Mouse (Mus musculus) lung, embryonic 16.5 days (tissue): ENCODE results near the gene Jmjd1c. TPM values are rescaled to one million over a fixed set of nuclear protein-coding genes. Genes with fewer than 3 reads are reported as not detected.
"Not testable (repeated sequence)": the region's sequence is repeated elsewhere in the genome, so short reads cannot be mapped to it uniquely, and the experiment has no call there.

Experiments
- ATAC-seq: fragments of 200-750 bp; cut with Nextera tagmentation; 2 replicates; pipeline ENCODE4 v1.8.0; 2017; ENCODE audit warnings: low read depth, mild to moderate bottlenecking, moderate library complexity
- H3K27ac ChIP-seq: fragments of 300-500 bp; sonication (generic); 2 replicates; pipeline ENCODE4 v1.5.1; 2014; ENCODE audit warnings: mild to moderate bottlenecking, control low read depth, low read length
- H3K27me3 ChIP-seq: fragments of 300-500 bp; sonication (generic); 2 replicates; pipeline ENCODE4 v1.6.1; 2014; ENCODE audit warnings: low read depth, low read length, mixed read lengths; ENCODE audit not compliant: control insufficient read depth, insufficient read depth
- H3K36me3 ChIP-seq: fragments of 300-500 bp; sonication (generic); 2 replicates; pipeline ENCODE4 v1.6.1; 2014; ENCODE audit warnings: low read length; ENCODE audit not compliant: control insufficient read depth, insufficient read depth
- H3K4me1 ChIP-seq: fragments of 300-500 bp; sonication (generic); replicated peaks from 2 replicates; pipeline ENCODE4 v1.6.1; 2014; ENCODE audit warnings: low read length, mixed read lengths; ENCODE audit not compliant: control insufficient read depth, insufficient read depth
- H3K4me2 ChIP-seq: fragments of 300-500 bp; sonication (generic); 2 replicates; pipeline ENCODE4 v1.6.1; 2014; ENCODE audit warnings: low read depth, low read length, control low read depth
- H3K4me3 ChIP-seq: fragments of 300-500 bp; sonication (generic); 2 replicates; pipeline ENCODE4 v1.5.1; 2014; ENCODE audit warnings: mild to moderate bottlenecking, low read length, control low read depth
- H3K9ac ChIP-seq: fragments of 300-500 bp; sonication (generic); 2 replicates; pipeline ENCODE4 v1.6.1; 2014; ENCODE audit warnings: low read length, control low read depth
- H3K9me3 ChIP-seq: fragments of 300-500 bp; sonication (generic); 2 replicates; pipeline ENCODE4 v1.6.1; 2016; ENCODE audit warnings: low read length; ENCODE audit not compliant: control insufficient read depth
- WGBS: fragments of 180-500 bp; shearing (Covaris S2); extraction: QIAGEN DNeasy Blood & Tissue Kit; methylation state at CpG from one replicate; pipeline ENCODE4 v1.1.7; 2014; 5-methylcytosine and 5-hydroxymethylcytosine counted together
- polyA plus RNA-seq: library from polyadenylated mRNA; unstranded; fragments of >200 nt; fragmentation: Nextera tagmentation; extraction: Ambion mirVana; gene quantifications from 2 replicates; pipeline ENCODE4 v1.2.1, GENCODE M21; 2015

The Jmjd1c gene
- polyA plus RNA-seq, 1 experiment from 2014 or later, result 28.4 TPM

DNA sequence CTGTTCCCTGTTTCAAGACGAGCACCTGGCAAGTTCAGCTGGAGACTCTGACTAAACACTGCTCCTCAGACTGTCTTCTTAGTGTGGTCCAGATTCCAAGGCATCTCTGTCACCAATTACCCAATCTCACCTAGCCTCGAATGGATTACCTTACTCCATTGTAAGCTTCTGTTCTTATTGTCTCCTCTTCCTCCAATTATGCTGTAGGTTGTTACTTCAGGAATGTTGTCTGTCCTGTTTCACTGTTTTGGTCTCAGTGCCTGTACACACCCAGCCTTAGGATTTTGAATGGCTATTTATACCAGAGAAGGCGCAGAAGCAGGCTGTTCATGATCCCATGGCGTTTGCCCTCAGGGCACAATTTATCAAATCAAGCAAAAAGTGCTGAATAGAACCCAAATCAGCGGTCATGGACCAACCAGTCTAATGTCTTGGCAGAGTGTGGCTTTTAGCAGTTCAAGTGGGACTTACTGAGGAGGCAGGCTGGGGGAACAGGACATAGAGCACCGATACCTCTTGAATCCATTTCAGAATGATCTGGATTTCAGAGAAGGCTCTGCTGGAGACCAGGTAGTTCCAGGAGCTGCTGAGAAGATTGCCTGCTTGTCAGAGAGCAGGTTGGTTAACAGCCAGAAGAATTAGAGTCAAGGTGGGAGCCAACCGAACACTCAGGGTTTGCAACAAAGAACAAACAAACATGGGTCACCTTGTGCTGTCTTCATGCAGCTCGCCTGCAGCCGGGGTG is 11.3 kb downstream of the Jmjd1c start:
- Histone ChIP-seq H3K27me3 (no peaks in the 10 kb centered on the region), H3K27ac (no peak overlapping the region), H3K4me2 (no peak overlapping the region), H3K4me3 (no peak overlapping the region), H3K36me3 (no peaks in the 10 kb centered on the region), H3K9ac (no peak overlapping the region), H3K9me3 (no peaks in the 10 kb centered on the region), H3K4me1 (peaks cover 59% of the 10 kb centered on the region)
- no peak for ATAC-seq
- WGBS, result 54% methylated on average over 9 of the region's 9 CpGs

DNA sequence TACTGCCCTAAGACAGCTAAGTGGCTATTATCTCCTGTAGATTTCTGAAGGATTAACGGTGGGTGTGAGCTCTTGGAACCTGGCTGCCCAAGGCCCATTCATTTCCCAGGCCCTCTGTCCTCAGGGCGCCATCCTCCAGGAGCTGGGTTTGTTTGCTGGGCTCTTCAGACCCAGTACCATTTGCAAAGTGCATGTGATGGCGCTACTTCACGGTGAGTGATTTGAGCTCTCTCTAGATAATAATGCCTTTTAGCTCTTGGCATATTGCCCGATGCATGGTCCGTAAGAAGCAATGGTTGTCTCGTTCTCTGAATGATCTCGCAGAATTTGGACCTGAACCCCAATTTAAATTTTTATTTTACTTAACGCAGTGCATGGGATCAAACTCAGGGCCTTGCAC is 12.2 kb downstream of the Jmjd1c start:
- Histone ChIP-seq H3K27ac (no peak overlapping the region), H3K4me2 (no peak overlapping the region), H3K4me1 (peaks cover 51% of the 10 kb centered on the region), H3K9ac (no peak overlapping the region), H3K4me3 (no peak overlapping the region), H3K9me3 (no peaks in the 10 kb centered on the region), H3K36me3 (no peaks in the 10 kb centered on the region), H3K27me3 (no peaks in the 10 kb centered on the region)
- WGBS, result 58% methylated on average over 9 of the region's 9 CpGs
- no peak for ATAC-seq

DNA sequence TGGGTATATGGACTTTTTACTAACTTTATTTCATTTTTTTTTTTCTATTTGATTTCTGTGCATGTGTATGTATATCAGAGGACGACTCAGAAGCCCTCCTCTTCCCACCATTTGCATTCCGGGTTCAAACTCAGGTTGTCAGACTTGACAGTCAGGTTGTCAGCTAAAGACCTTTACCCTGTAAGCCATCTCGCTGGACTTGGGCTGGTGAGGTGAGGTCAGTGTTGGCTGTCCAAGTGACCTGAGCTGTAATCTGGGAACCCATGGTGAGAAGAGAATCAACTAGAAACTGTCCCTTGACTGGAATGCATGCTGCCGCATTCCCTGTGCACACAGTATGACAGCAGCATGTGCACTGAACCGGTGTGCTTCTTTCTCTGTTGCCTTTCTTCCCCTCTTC is 13.7 kb downstream of the Jmjd1c start:
- H3K4me3 ChIP-seq, result no peak overlapping the region
- H3K9me3 ChIP-seq, result no peaks in the 10 kb centered on the region
- ATAC-seq, result no peak
- H3K9ac ChIP-seq, result no peak overlapping the region
- H3K27me3 ChIP-seq, result no peaks in the 10 kb centered on the region
- H3K4me1 ChIP-seq, result peaks cover 36% of the 10 kb centered on the region
- WGBS, result 81% methylated on average over 5 of the region's 5 CpGs
- H3K27ac ChIP-seq, result no peak overlapping the region
- H3K4me2 ChIP-seq, result no peak overlapping the region
- no peaks in the 10 kb centered on the region for H3K36me3 ChIP-seq

- peaks cover 41% of the 10 kb centered on the region for H3K4me1 ChIP-seq
- H3K9ac ChIP-seq, result no peak overlapping the region
- no peaks in the 10 kb centered on the region for H3K9me3 ChIP-seq
- WGBS, result 72% methylated on average over 14 of the region's 14 CpGs
- H3K4me2 ChIP-seq, result no peak overlapping the region
- no peak overlapping the region for H3K27ac ChIP-seq
- H3K4me3 ChIP-seq, result no peak overlapping the region
- ATAC-seq, result no peak
- no peaks in the 10 kb centered on the region for H3K36me3 ChIP-seq
- no peaks in the 10 kb centered on the region for H3K27me3 ChIP-seq
Observed at GRCm38 (mm10) chr10:67111044-67111798, 15.3 kb downstream of the Jmjd1c start.

DNA sequence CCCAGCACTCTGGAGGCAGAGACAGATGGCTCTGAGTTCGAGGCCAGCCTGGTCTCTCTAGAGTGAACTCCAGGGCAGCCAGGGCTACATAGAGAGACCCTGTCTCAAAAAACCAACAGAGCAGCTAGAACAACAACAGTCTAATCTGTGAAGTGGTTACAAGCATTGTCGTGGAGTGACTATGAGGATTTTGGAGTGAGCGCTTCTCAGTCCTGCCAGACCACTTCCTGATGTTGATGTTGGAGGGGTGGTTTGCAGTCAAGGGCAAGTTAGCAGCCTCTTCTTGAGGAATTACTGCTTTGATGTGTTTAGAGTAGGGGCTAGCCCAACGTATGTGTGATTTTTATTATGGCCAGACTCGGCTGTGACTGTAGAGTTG is 15.9 kb downstream of the Jmjd1c start:
- Histone ChIP-seq H3K9me3 (no peaks in the 10 kb centered on the region), H3K4me1 (peaks cover 40% of the 10 kb centered on the region), H3K27ac (no peak overlapping the region), H3K9ac (no peak overlapping the region), H3K36me3 (no peaks in the 10 kb centered on the region), H3K4me3 (no peak overlapping the region), H3K4me2 (no peak overlapping the region), H3K27me3 (no peaks in the 10 kb centered on the region)
- 55% methylated on average over 5 of the region's 5 CpGs for WGBS
- no peak for ATAC-seq

GRCm38 (mm10) chr10:67112967-67113366 is 17.0 kb downstream of the Jmjd1c start:
- H3K27me3 ChIP-seq, H3K36me3 ChIP-seq, H3K9ac ChIP-seq, H3K9me3 ChIP-seq, H3K27ac ChIP-seq, ATAC-seq, H3K4me3 ChIP-seq, H3K4me2 ChIP-seq: not testable (repeated sequence)
- H3K4me1 ChIP-seq, result peaks cover 28% of the 10 kb centered on the region
- 90% methylated on average over 5 of the region's 5 CpGs for WGBS

DNA sequence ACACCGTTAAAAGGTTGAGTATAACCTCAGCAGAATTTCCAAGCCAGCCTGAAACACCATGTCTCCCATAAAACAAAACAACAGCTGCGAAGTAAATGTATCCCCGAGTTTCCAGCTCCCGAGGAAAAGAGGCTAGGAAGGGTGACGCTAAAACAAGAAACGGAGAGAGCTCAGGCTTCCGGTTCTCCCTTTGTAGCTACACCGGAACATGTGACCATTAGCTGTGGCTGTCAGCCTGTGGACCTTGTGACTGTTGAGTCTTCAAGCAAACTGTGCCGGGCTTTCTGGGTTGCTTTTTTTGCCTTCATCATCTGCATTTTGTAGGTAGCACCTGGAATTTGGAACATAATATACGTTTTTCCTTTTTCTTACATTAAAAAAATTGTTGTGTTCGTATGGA is 17.9 kb downstream of the Jmjd1c start:
- H3K27ac ChIP-seq, result no peak overlapping the region
- peaks cover 26% of the 10 kb centered on the region for H3K4me1 ChIP-seq
- no peak overlapping the region for H3K4me2 ChIP-seq
- no peak for ATAC-seq
- 89% methylated on average over 11 of the region's 11 CpGs for WGBS
- H3K9ac ChIP-seq, result no peak overlapping the region
- no peaks in the 10 kb centered on the region for H3K27me3 ChIP-seq
- no peak overlapping the region for H3K4me3 ChIP-seq
- H3K36me3 ChIP-seq, result no peaks in the 10 kb centered on the region
- no peaks in the 10 kb centered on the region for H3K9me3 ChIP-seq

DNA sequence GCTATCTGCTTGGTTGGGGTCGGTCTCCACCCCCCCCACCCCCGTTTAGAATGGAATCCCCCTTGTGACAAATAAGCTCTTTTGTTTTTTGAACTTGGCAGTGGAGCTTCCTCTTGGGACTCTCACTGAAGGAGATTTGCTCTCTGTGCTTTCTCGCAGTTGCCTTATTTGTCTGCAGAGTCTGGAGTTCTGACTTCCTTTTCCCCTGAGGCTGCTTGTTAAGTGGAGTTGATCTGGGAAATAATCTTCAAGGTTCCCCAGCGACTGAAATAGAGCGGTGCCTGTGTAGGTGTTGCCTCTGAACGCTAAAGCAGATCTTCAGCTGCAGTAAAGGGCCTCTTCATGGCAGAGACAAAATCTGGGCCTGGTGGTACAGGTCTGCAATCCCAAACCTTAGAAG is 19.2 kb downstream of the Jmjd1c start:
- Histone ChIP-seq H3K27me3 (no peaks in the 10 kb centered on the region), H3K4me1 (peaks cover 35% of the 10 kb centered on the region), H3K9ac (no peak overlapping the region), H3K9me3 (no peaks in the 10 kb centered on the region), H3K4me3 (no peak overlapping the region), H3K36me3 (no peaks in the 10 kb centered on the region), H3K4me2 (no peak overlapping the region), H3K27ac (peak overlapping the region; percentile 72)
- 16% methylated on average over 6 of the region's 6 CpGs for WGBS
- no peak; the same call in 1 of the 2 replicates for ATAC-seq

DNA sequence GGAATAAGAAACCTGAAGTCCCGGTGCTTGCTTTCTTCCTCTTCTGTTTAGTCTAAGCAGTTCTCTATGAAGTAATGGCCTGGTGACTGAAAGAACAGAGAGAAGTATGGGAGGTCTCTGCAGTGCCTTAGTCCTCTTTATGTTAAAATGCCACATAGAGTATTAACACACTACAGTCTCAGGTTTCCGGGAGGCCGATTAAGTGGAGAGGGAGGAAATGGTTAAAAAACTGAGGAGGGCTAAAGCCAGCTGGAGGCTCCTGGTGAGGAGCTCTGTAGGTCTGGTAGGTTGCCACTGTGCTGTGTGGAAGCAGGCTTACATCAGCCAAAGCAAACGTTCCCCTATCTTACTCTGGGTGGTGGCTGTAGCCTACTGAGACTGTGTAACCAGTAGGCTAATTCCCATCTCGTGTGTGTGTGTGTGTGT is 19.8 kb downstream of the Jmjd1c start:
- Histone ChIP-seq H3K4me3 (no peak overlapping the region), H3K4me1 (peaks cover 40% of the 10 kb centered on the region), H3K27me3 (no peaks in the 10 kb centered on the region), H3K9ac (no peak overlapping the region), H3K27ac (peak overlapping the region; percentile 72), H3K36me3 (no peaks in the 10 kb centered on the region), H3K9me3 (no peaks in the 10 kb centered on the region), H3K4me2 (no peak overlapping the region)
- 14% methylated on average over 5 of the region's 5 CpGs for WGBS
- peak; percentile 63; the same call in 1 of the 2 replicates for ATAC-seq
